Mouse (Mus musculus) liver, embryonic 15.5 days (tissue): ENCODE data around the gene Slco3a1. TPM values are rescaled to one million over a fixed set of nuclear protein-coding genes. Genes with fewer than 3 reads are reported as not detected.

ENCODE experiments used
- ATAC-seq: fragments of 200-750 bp; cut with Nextera tagmentation; 2 replicates; pipeline ENCODE4 v1.8.0; 2017; ENCODE audit warnings: moderate number of reproducible peaks, mild to moderate bottlenecking, moderate library complexity; ENCODE audit not compliant: insufficient read depth
- H3K27ac ChIP-seq: fragments of 300-500 bp; sonication (generic); replicated peaks from 2 replicates; pipeline ENCODE4 v1.5.1; 2015; ENCODE audit warnings: mild to moderate bottlenecking, inconsistent platforms
- H3K27me3 ChIP-seq: fragments of 300-500 bp; sonication (generic); 2 replicates; pipeline ENCODE4 v1.6.1; 2015; ENCODE audit warnings: mild to moderate bottlenecking, inconsistent platforms
- H3K36me3 ChIP-seq: fragments of 300-500 bp; sonication (generic); replicated peaks from 2 replicates; pipeline ENCODE4 v1.6.1; 2015; ENCODE audit warnings: moderate library complexity, mild to moderate bottlenecking, inconsistent platforms
- H3K4me1 ChIP-seq: fragments of 300-500 bp; sonication (generic); replicated peaks from 2 replicates; pipeline ENCODE4 v1.6.1; 2015; ENCODE audit warnings: inconsistent platforms
- H3K4me2 ChIP-seq: fragments of 300-500 bp; sonication (generic); 2 replicates; pipeline ENCODE4 v1.6.1; 2015; ENCODE audit warnings: moderate library complexity, mild to moderate bottlenecking, inconsistent platforms
- H3K4me3 ChIP-seq: fragments of 300-500 bp; sonication (generic); replicated peaks from 2 replicates; pipeline ENCODE4 v1.5.1; 2015; ENCODE audit warnings: mild to moderate bottlenecking, inconsistent platforms
- H3K9ac ChIP-seq: fragments of 300-500 bp; sonication (generic); 2 replicates; pipeline ENCODE4 v1.6.1; 2015; ENCODE audit warnings: moderate library complexity, mild to moderate bottlenecking, inconsistent platforms
- H3K9me3 ChIP-seq: fragments of 300-500 bp; sonication (generic); replicated peaks from 2 replicates; pipeline ENCODE4 v1.6.1; 2016; ENCODE audit warnings: inconsistent platforms
- WGBS: fragments of 180-500 bp; shearing (Covaris S2); methylation state at CpG from one replicate; pipeline ENCODE4 v1.1.7; 2015; ENCODE audit warnings: mixed read lengths; ENCODE audit not compliant: insufficient replicate concordance; 5-methylcytosine and 5-hydroxymethylcytosine counted together
- polyA plus RNA-seq: library from polyadenylated mRNA; unstranded; fragments of >200 nt; fragmentation: Nextera tagmentation; extraction: Ambion mirVana; gene quantifications from 2 replicates; pipeline ENCODE4 v1.2.1, GENCODE M21; 2015

Slco3a1 gene
- polyA plus RNA-seq, 1 experiment from 2014 or later: 1.2 TPM

GRCm38 (mm10) chr7:74346451-74346850 is 208.1 kb downstream of the Slco3a1 start:
- no peak for ATAC-seq
- no peak overlapping the region for H3K9ac ChIP-seq
- H3K4me1 ChIP-seq: no peaks in the 10 kb centered on the region
- 51% methylated on average over 3 of the region's 3 CpGs for WGBS
- H3K27ac ChIP-seq: no peak overlapping the region
- no peak overlapping the region for H3K4me2 ChIP-seq
- H3K9me3 ChIP-seq: no peaks in the 10 kb centered on the region
- no peaks in the 10 kb centered on the region for H3K27me3 ChIP-seq
- no peak overlapping the region for H3K4me3 ChIP-seq
- H3K36me3 ChIP-seq: no peaks in the 10 kb centered on the region

- Histone ChIP-seq H3K4me3 (no peak overlapping the region), H3K4me2 (no peak overlapping the region), H3K27ac (no peak overlapping the region), H3K4me1 (no peaks in the 10 kb centered on the region), H3K9me3 (no peaks in the 10 kb centered on the region), H3K36me3 (no peaks in the 10 kb centered on the region), H3K27me3 (no peaks in the 10 kb centered on the region), H3K9ac (no peak overlapping the region)
- no peak for ATAC-seq
- WGBS: 50% methylated on average over 4 of the region's 4 CpGs
Observed at GRCm38 (mm10) chr7:74341149-74341805, 213.3 kb downstream of the Slco3a1 start.

GRCm38 (mm10) chr7:74340419-74340954 is 214.1 kb downstream of the Slco3a1 start:
- no peaks in the 10 kb centered on the region for H3K4me1 ChIP-seq
- WGBS: 29% methylated on average over 8 of the region's 8 CpGs
- no peak for ATAC-seq

GRCm38 (mm10) chr7:74337677-74338420 is 216.7 kb downstream of the Slco3a1 start:
- ATAC-seq: no peak
- Histone ChIP-seq H3K4me3 (no peak overlapping the region), H3K9ac (no peak overlapping the region), H3K27ac (no peak overlapping the region), H3K4me2 (no peak overlapping the region), H3K27me3 (no peaks in the 10 kb centered on the region), H3K4me1 (no peaks in the 10 kb centered on the region), H3K9me3 (no peaks in the 10 kb centered on the region), H3K36me3 (no peaks in the 10 kb centered on the region)
- 49% methylated on average over 6 of the region's 6 CpGs for WGBS

More at GRCm38 (mm10) chr7:74340419-74340954, 214.1 kb downstream of the Slco3a1 start:
- Histone ChIP-seq H3K4me3 (no peak overlapping the region), H3K36me3 (no peaks in the 10 kb centered on the region), H3K27ac (no peak overlapping the region), H3K9me3 (no peaks in the 10 kb centered on the region), H3K27me3 (no peaks in the 10 kb centered on the region), H3K4me2 (no peak overlapping the region), H3K9ac (no peak overlapping the region)

GRCm38 (mm10) chr7:74332323-74332722 is 222.3 kb downstream of the Slco3a1 start:
- Histone ChIP-seq H3K4me2 (no peak overlapping the region), H3K9me3 (no peaks in the 10 kb centered on the region), H3K4me3 (no peak overlapping the region), H3K9ac (no peak overlapping the region), H3K27ac (no peak overlapping the region), H3K4me1 (no peaks in the 10 kb centered on the region), H3K27me3 (no peaks in the 10 kb centered on the region), H3K36me3 (no peaks in the 10 kb centered on the region)
- 77% methylated on average over 3 of the region's 3 CpGs for WGBS
- ATAC-seq: no peak

- Histone ChIP-seq H3K4me2 (no peak overlapping the region), H3K4me1 (no peaks in the 10 kb centered on the region), H3K9me3 (no peaks in the 10 kb centered on the region), H3K27me3 (no peaks in the 10 kb centered on the region), H3K4me3 (no peak overlapping the region), H3K27ac (no peak overlapping the region), H3K36me3 (no peaks in the 10 kb centered on the region), H3K9ac (no peak overlapping the region)
- no peak for ATAC-seq
- WGBS: 66% methylated on average over 7 of the region's 7 CpGs
Observed at GRCm38 (mm10) chr7:74330858-74331726, 223.5 kb downstream of the Slco3a1 start.

- 62% methylated on average over 7 of the region's 7 CpGs for WGBS
- Histone ChIP-seq H3K27ac (no peak overlapping the region), H3K9me3 (no peaks in the 10 kb centered on the region), H3K4me1 (no peaks in the 10 kb centered on the region), H3K36me3 (no peaks in the 10 kb centered on the region), H3K27me3 (no peaks in the 10 kb centered on the region), H3K4me3 (no peak overlapping the region), H3K4me2 (no peak overlapping the region), H3K9ac (no peak overlapping the region)
- ATAC-seq: no peak
Observed at GRCm38 (mm10) chr7:74330117-74330857, 224.3 kb downstream of the Slco3a1 start.

GRCm38 (mm10) chr7:74329004-74329403 is 225.6 kb downstream of the Slco3a1 start:
- no peak overlapping the region for H3K4me3 ChIP-seq
- no peak overlapping the region for H3K9ac ChIP-seq
- H3K4me1 ChIP-seq: no peaks in the 10 kb centered on the region
- WGBS: 10% methylated on average over 1 of the region's 1 CpGs
- H3K9me3 ChIP-seq: no peaks in the 10 kb centered on the region
- H3K36me3 ChIP-seq: no peaks in the 10 kb centered on the region
- ATAC-seq: no peak
- H3K27ac ChIP-seq: no peak overlapping the region
- H3K4me2 ChIP-seq: no peak overlapping the region
- H3K27me3 ChIP-seq: no peaks in the 10 kb centered on the region

- no peak overlapping the region for H3K9ac ChIP-seq
- ATAC-seq: no peak
- no peaks in the 10 kb centered on the region for H3K9me3 ChIP-seq
- no peak overlapping the region for H3K4me3 ChIP-seq
- H3K4me2 ChIP-seq: no peak overlapping the region
- no peaks in the 10 kb centered on the region for H3K36me3 ChIP-seq
- WGBS: 42% methylated on average over 5 of the region's 5 CpGs
- H3K27ac ChIP-seq: no peak overlapping the region
- H3K27me3 ChIP-seq: no peaks in the 10 kb centered on the region
- no peaks in the 10 kb centered on the region for H3K4me1 ChIP-seq
Observed at GRCm38 (mm10) chr7:74327716-74328115, 226.9 kb downstream of the Slco3a1 start.

GRCm38 (mm10) chr7:74325052-74325451 is 229.5 kb downstream of the Slco3a1 start:
- Histone ChIP-seq H3K4me3 (no peak overlapping the region), H3K9ac (no peak overlapping the region), H3K27me3 (no peaks in the 10 kb centered on the region), H3K9me3 (no peaks in the 10 kb centered on the region), H3K4me1 (no peaks in the 10 kb centered on the region), H3K36me3 (no peaks in the 10 kb centered on the region), H3K4me2 (no peak overlapping the region), H3K27ac (no peak overlapping the region)
- no peak for ATAC-seq
- WGBS: 59% methylated on average over 8 of the region's 8 CpGs
